Mouse (Mus musculus): ENCODE data around the gene Enpep. TPM values are rescaled to one million over a fixed set of nuclear protein-coding genes. Genes with fewer than 3 reads are reported as not detected.

Enpep gene
- total and polyA plus RNA-seq, 3 experiments = 0.10 TPM; not detected in 2

DNA sequence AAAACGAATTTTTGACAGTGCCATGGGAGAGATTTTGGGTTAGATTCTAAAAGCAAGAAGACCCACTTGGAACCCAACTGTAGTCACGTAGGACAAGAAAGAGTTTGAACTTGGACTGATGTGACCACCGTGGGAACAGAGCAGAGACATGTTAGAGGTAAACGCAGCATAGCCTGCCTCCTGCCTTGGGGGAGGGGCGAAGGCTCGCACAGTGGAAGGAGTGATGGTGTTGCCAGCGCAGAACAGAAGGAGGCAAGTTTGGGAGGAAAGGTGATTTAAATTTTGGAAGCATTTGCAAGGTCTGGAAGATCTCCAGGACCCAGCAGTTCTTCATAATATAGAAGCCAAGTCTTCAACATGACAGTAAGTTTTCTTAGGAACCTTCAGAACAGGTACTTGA is 46.1 kb downstream of the Enpep start:
- H3K4me1 ChIP-seq (ENCODE audit: control insufficient read depth in 1 of 2, insufficient read depth in 2 of 2) = no peaks in the 10 kb centered on the region
- no peaks in the 10 kb centered on the region for H3K79me2 ChIP-seq (replicated peaks; ENCODE audit: control insufficient read depth, extremely low read depth, insufficient read depth, poor library complexity, severe bottlenecking)
- no peak overlapping the region for H3K4me2 ChIP-seq (ENCODE audit: insufficient read depth, low read depth, poor library complexity, severe bottlenecking)
- dilution Hi-C loops (cut with MboI; ENCODE audit: extremely low pct_ligation_motif_present, extremely low pct_unique_long_range_greater_than_20kb, low sequenced_read_pairs) (no loop called here), in situ Hi-C loops (cut with MboI; ENCODE audit: low pct_ligation_motif_present, low pct_unique_long_range_greater_than_20kb, low sequenced_read_pairs) (no loop called here)
- H3K9me3 ChIP-seq (replicated peaks; ENCODE audit: low read length) = no peaks in the 10 kb centered on the region
- TF ChIP-seq E2F4 (IDR thresholded peaks at IDR 0.05; ENCODE audit: insufficient replicate concordance, low read depth, low read length) (no peak), CHD1 (IDR thresholded peaks at IDR 0.05; ENCODE audit: low read depth, low read length) (no peak), MAZ (IDR thresholded peaks at IDR 0.05; ENCODE audit: low read depth, low read length) (no peak), EP300 (IDR thresholded peaks at IDR 0.05; ENCODE audit: low read length) (no peak), UBTF (IDR thresholded peaks at IDR 0.05; ENCODE audit: low read depth, low read length) (no peak)
- no peak overlapping the region for H3K9ac ChIP-seq (ENCODE audit: insufficient read depth, low read depth)
- DNase-seq (ENCODE audit: extremely low read depth) = no peak
- no peaks in the 10 kb centered on the region for H3K36me3 ChIP-seq (replicated peaks in 1 of 2; ENCODE audit: control insufficient read depth in 1 of 2, insufficient read depth in 1 of 2, low read length in 1 of 2)
- H3K27me3 ChIP-seq (replicated peaks) = no peaks in the 10 kb centered on the region
- H3K27ac ChIP-seq (ENCODE audit: insufficient read depth, low read depth) = no peak overlapping the region
- H3K4me3 ChIP-seq (replicated peaks in 1 of 3; ENCODE audit: low read depth in 2 of 3, low read length in 2 of 3, poor library complexity in 1 of 3) = no peak overlapping the region

DNA sequence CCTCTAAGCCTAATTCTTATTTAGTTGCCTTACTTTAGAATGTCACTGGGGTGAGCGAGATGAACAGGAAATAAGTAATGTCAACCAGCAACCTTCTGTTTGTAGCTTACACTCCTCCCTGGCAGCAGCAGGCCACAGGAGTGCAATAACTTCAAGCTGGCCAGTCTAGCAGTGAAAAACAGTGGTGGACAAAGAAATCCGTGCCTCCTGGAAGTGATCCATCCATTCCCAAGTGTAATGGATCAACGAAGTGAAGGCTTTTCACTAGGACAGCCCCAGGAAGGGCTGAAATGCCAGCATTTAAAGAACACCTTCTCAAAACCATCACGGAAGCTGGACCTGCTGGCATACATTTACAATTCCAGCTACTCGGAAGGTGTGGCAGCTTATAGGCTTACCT is 48.2 kb downstream of the Enpep start:
- no peaks in the 10 kb centered on the region for H3K4me1 ChIP-seq (ENCODE audit: control insufficient read depth in 1 of 2, insufficient read depth in 2 of 2)
- in situ Hi-C loops (cut with MboI; ENCODE audit: low pct_ligation_motif_present, low pct_unique_long_range_greater_than_20kb, low sequenced_read_pairs) = no loop called here
- no peaks in the 10 kb centered on the region for H3K36me3 ChIP-seq (replicated peaks in 1 of 2; ENCODE audit: control insufficient read depth in 1 of 2, insufficient read depth in 1 of 2, low read length in 1 of 2)
- no peaks in the 10 kb centered on the region for H3K27me3 ChIP-seq (replicated peaks)
- TF ChIP-seq NRF1 (IDR thresholded peaks at IDR 0.05; ENCODE audit: low read depth, low read length) (no peak), ZKSCAN1 (IDR thresholded peaks at IDR 0.05; ENCODE audit: borderline replicate concordance, low read depth, low read length) (no peak), MYC (IDR thresholded peaks at IDR 0.05; ENCODE audit: low read depth, low read length) (no peak), MAZ (IDR thresholded peaks at IDR 0.05; ENCODE audit: low read depth, low read length) (no peak), MXI1 (IDR thresholded peaks at IDR 0.05; ENCODE audit: low read depth, low read length) (no peak), UBTF (IDR thresholded peaks at IDR 0.05; ENCODE audit: low read depth, low read length) (no peak), CHD1 (IDR thresholded peaks at IDR 0.05; ENCODE audit: low read depth, low read length) (no peak), SIN3A (IDR thresholded peaks at IDR 0.05; ENCODE audit: low read length) (no peak)
- no peaks in the 10 kb centered on the region for H3K9me3 ChIP-seq (replicated peaks; ENCODE audit: low read length)
- H3K9ac ChIP-seq (ENCODE audit: insufficient read depth, low read depth) = no peak overlapping the region
- no peak overlapping the region for H3K27ac ChIP-seq (ENCODE audit: insufficient read depth, low read depth)
- no peak overlapping the region for H3K4me3 ChIP-seq (replicated peaks in 1 of 3; ENCODE audit: low read depth in 2 of 3, low read length in 2 of 3, poor library complexity in 1 of 3)
- dilution Hi-C loops (cut with MboI; ENCODE audit: extremely low pct_ligation_motif_present, extremely low pct_unique_long_range_greater_than_20kb, low sequenced_read_pairs) = no loop called here
- no peak for DNase-seq (ENCODE audit: extremely low read depth)
- no peaks in the 10 kb centered on the region for H3K79me2 ChIP-seq (replicated peaks; ENCODE audit: control insufficient read depth, extremely low read depth, insufficient read depth, poor library complexity, severe bottlenecking)
- no peak overlapping the region for H3K4me2 ChIP-seq (ENCODE audit: insufficient read depth, low read depth, poor library complexity, severe bottlenecking)

DNA sequence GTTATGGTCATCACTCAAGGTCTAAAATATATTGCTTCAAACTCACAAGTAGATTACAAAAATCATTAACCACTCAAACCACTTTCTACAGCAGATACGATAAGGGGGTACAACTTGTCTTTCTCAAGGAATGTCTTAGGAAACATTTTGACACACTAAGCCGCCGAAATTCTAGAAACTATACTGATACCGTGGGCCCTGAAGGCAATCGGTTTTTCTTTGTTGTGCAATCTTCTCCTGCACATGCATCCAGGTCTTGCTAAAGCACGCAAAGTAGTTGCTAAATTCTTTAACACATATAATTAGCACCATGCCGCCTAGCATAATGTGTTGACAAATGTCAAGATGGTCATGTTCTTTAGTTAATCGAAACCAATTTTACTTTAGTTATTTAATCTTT is 53.1 kb downstream of the Enpep start:
- no peak for TF ChIP-seq POLR2AphosphoS2 (IDR thresholded peaks at IDR 0.05; ENCODE audit: low read depth, low read length)
- no peak for TF ChIP-seq TBP (conservative IDR thresholded peaks at IDR 0.05; ENCODE audit: low read depth, low read length)
- TF ChIP-seq CHD2 (IDR thresholded peaks at IDR 0.05; ENCODE audit: low read length) = no peak
- no peak for TF ChIP-seq RCOR1 (conservative IDR thresholded peaks at IDR 0.05; ENCODE audit: low read depth, low read length)
- TF ChIP-seq PAX5 (IDR thresholded peaks at IDR 0.05; ENCODE audit: low read length) = no peak
- TF ChIP-seq E2F4 (IDR thresholded peaks at IDR 0.05; ENCODE audit: insufficient replicate concordance, low read depth, low read length) = no peak
- TF ChIP-seq JUND (conservative IDR thresholded peaks at IDR 0.05; ENCODE audit: low read depth, low read length) = no peak
- TF ChIP-seq CHD1 (IDR thresholded peaks at IDR 0.05; ENCODE audit: low read depth, low read length) = no peak
- no peak for TF ChIP-seq USF2 (conservative IDR thresholded peaks at IDR 0.05; ENCODE audit: low read depth, low read length)
- TF ChIP-seq SMC3 (IDR thresholded peaks at IDR 0.05; ENCODE audit: low read depth, low read length) = no peak
- TF ChIP-seq SIN3A (IDR thresholded peaks at IDR 0.05; ENCODE audit: low read length) = no peak
- no peak for TF ChIP-seq ZMIZ1 (IDR thresholded peaks at IDR 0.05; ENCODE audit: low read depth, low read length)
- TF ChIP-seq ELF1 (IDR thresholded peaks at IDR 0.05; ENCODE audit: low read depth, low read length) = no peak
- no peak for TF ChIP-seq HCFC1 (IDR thresholded peaks at IDR 0.05; ENCODE audit: low read depth, low read length)
- TF ChIP-seq ZNF384 (IDR thresholded peaks at IDR 0.05; ENCODE audit: low read depth, low read length) = no peak
- Histone ChIP-seq H3K4me3 (replicated peaks in 1 of 3; ENCODE audit: low read depth in 2 of 3, low read length in 2 of 3, poor library complexity in 1 of 3) (no peak overlapping the region), H3K9ac (ENCODE audit: insufficient read depth, low read depth) (no peak overlapping the region), H3K4me1 (ENCODE audit: control insufficient read depth in 1 of 2, insufficient read depth in 2 of 2) (no peaks in the 10 kb centered on the region), H3K79me2 (replicated peaks; ENCODE audit: control insufficient read depth, extremely low read depth, insufficient read depth, poor library complexity, severe bottlenecking) (no peaks in the 10 kb centered on the region), H3K27ac (ENCODE audit: insufficient read depth, low read depth) (no peak overlapping the region), H3K27me3 (replicated peaks) (no peaks in the 10 kb centered on the region), H3K36me3 (replicated peaks in 1 of 2; ENCODE audit: control insufficient read depth in 1 of 2, insufficient read depth in 1 of 2, low read length in 1 of 2) (no peaks in the 10 kb centered on the region), H3K9me3 (replicated peaks; ENCODE audit: low read length) (no peaks in the 10 kb centered on the region), H3K4me2 (ENCODE audit: insufficient read depth, low read depth, poor library complexity, severe bottlenecking) (no peak overlapping the region)
- in situ Hi-C loops (cut with MboI; ENCODE audit: low pct_ligation_motif_present, low pct_unique_long_range_greater_than_20kb, low sequenced_read_pairs) (no loop called here), dilution Hi-C loops (cut with MboI; ENCODE audit: extremely low pct_ligation_motif_present, extremely low pct_unique_long_range_greater_than_20kb, low sequenced_read_pairs) (no loop called here)
- DNase-seq (ENCODE audit: extremely low read depth) = no peak
